Mouse (Mus musculus): ENCODE results near the gene Vmn2r11.

GRCm38 (mm10) chr5:109032591-109032990 lies 26.8 kb downstream of the Vmn2r11 start:
- no peak for TF ChIP-seq CTCF (IDR thresholded peaks at IDR 0.05; ENCODE audit: extremely low read depth, insufficient read length, insufficient replicate concordance, low read depth, low read length)
- TF ChIP-seq POLR2A (IDR thresholded peaks at IDR 0.05; ENCODE audit: low read depth, low read length) = no peak

Measured in small intestine, adult 2 months (tissue).